Mouse (Mus musculus) granulocyte monocyte progenitor cell, adult 5-6 weeks (primary cell): ENCODE data around the gene Spata13. TPM values are rescaled to one million over a fixed set of nuclear protein-coding genes. Genes with fewer than 3 reads are reported as not detected.

ENCODE experiments used
- ATAC-seq: replicated peaks from 2 replicates; pipeline ENCODE4 v1.8.0; 2016; ENCODE audit warnings: mild to moderate bottlenecking, moderate TSS enrichment, inconsistent platforms; ENCODE audit not compliant: poor library complexity, severe bottlenecking
- total RNA-seq, 2 experiments: library from RNA; stranded (forward) in 1 of 2; stranded (reverse) in 1 of 2; fragments of 200-712, 200-1000 nt in 1 of 2; fragments of >200 nt in 1 of 2; fragmentation: Nextera tagmentation in 1 of 2; gene quantifications; 2 replicates each; pipeline ENCODE4 v1.2.3; 2014 to 2017

Gene Spata13
- total RNA-seq, 2 experiments from 2014 or later, result 24.0 to 39.3 TPM

- ATAC-seq, result no peak
Measured at GRCm38 (mm10) chr14:60670191-60670590, 36.4 kb downstream of the Spata13 start.

- no peak for ATAC-seq
Measured at GRCm38 (mm10) chr14:60671504-60671903, 37.7 kb downstream of the Spata13 start.

- no peak for ATAC-seq
Measured at GRCm38 (mm10) chr14:60675697-60676096, 41.9 kb downstream of the Spata13 start.

DNA sequence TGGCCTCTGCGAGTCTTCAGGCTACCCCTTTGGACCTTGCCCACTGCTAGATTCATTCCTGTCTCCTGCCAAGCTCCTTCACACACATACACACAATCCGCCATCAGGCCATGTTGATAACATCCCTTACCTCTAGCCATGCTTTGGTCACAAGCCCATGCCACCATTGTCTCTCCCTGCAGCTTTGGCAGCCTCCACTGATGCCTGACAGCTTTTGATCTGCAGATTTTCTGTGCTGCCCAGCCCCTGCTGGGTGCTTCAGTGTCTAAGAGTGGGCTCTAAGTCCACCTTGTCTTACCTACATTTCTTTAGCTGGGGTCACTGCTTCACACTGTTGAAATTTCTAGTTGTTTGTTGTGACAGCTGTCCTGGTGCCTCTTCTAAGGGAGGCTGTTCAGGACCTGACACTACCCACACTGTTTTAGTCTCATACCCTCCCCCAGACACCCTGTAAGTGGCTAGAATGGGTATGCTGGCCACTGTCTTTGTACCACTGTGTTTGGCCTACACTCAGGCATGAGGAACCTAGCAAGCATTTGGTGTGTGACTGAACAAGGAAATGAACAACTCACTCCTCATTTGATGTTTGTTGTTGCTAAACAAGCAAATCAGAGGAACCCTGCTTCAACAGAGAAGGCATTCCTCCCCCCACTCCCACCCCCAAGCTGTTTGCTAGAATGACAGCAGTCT, 43.0 kb downstream of the Spata13 start:
- ATAC-seq, result no peak

DNA sequence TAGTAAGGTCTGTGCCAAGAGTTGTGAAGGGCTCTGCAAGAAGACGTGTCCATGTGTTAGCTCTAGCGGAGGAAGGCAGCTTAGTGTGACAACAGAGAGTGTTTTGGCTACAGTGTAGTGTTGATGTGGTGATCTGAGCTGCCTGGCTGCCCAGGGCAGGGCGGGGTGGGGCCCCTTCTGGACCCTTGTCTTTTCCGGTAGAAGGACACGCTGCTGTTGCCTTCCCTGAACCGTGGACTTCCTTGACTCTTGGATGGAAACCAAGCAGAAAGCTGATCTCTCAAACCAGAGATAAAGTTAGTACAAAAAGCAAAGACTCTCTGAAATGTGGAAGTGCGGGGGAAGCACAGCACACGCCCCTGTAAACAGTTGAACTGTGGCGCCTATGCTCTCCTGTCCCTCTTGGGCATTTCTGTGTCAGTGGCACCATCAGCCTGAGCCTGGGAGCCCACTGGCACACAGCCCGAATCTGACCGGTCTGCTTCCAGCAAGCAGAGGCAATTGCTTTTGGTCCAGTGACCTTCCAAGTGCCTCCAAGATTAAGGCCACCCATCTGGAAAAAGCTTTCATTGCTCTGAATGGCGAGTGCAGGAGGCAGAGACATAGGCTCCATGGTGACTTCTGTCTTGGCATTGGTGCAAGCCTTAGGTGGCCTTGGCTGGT, 48.7 kb downstream of the Spata13 start:
- ATAC-seq, result no peak

- no peak for ATAC-seq
Measured at GRCm38 (mm10) chr14:60683989-60684388, 50.2 kb downstream of the Spata13 start.

DNA sequence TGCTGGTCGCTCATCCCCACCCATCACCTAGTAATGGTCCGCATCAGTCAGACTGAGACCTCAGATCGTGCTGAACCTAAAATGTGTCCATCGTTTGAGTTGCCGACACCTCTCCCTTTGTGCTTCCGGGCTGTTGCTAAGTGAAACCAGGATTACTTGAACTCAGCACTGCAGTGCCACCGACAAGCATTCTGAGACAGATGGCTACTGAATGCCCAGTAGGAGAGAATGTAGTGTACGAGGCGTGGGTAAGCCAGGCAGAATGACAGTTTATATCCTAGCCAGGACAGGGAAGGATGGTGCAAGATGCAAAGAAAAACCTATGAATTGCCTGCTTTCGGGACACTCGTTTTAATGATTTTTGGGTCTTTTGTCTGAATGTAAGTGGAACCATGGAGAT, 52.9 kb downstream of the Spata13 start:
- no peak for ATAC-seq

DNA sequence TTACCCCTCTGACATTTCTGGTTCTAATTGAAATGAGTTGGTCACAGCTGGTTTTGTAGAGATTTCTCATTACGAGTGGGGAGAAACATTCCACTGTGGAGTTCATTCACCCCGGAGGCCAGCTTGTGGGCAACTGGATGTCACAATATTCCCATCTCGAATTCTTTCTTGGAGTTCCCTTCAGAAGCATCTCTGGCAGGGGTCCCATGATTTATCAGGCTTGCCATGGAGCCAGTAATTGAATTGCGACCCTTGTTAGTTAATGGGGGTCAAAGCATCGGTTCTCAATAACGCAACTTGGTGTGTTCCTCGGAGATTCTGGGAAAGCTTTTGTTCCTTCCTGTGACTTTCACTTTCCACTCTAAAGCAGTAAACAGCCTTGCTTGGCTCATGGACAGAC, 53.4 kb downstream of the Spata13 start:
- no peak for ATAC-seq

DNA sequence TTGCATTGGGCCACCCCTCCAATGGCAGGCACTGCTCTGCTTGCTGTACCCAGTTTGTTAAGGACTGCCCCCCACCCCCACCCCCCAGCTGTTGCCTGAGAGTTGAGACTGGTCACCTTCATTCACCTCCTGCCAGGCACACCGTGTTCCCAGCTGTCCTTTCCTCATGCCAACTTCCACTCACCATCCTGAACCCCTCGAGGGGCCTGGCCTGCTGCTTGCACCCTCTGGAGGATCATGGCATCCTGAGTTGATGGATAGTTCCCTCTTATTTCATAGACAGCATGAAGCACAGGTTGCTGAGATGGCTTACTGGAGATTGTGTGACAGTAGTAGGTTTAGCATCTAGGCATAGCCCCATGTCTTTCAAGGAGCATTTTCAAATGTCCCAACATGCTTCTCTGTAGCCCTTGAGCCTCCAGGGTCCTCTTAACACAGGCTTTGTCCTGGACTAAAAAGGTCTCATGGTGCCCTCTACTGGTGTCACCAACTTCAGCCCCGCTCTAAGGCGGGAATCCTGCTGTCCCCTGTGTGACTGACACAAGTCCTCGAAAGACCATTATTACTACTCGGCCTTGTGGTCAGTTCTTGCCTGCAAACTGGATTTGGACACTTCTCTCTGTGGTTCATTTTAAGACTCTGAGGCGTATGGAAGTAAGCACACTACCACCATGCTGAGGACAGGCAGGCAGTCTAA, 54.9 kb downstream of the Spata13 start:
- ATAC-seq, result peak; percentile 80

DNA sequence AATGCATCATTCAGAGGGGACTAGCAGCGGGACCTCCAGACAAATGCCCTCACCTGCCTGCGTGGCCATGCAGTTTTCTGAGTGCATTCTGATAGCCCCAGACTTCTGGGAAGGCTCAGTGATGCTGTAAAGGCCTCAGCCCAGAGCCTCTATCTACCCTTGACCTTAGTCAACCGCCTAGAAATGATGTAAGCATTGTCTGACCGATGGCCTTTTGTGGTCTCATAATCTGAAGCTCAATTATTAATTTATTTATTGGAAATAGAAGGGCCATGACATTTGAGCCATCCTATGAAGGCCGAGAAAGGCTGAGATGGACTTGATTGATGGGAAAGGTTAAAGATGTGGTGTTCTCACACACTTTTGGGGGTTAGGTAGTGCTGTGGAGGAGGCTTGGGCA, 56.0 kb downstream of the Spata13 start:
- ATAC-seq, result no peak

GRCm38 (mm10) chr14:60690631-60691030, 56.8 kb downstream of the Spata13 start:
- ATAC-seq, result no peak

GRCm38 (mm10) chr14:60693122-60693536, 59.3 kb downstream of the Spata13 start:
- ATAC-seq, result no peak

- no peak for ATAC-seq
Measured at GRCm38 (mm10) chr14:60693666-60694065, 59.9 kb downstream of the Spata13 start.

GRCm38 (mm10) chr14:60694215-60694997, 60.6 kb downstream of the Spata13 start:
- peak; percentile 61; the same call in 1 of the 2 replicates for ATAC-seq

DNA sequence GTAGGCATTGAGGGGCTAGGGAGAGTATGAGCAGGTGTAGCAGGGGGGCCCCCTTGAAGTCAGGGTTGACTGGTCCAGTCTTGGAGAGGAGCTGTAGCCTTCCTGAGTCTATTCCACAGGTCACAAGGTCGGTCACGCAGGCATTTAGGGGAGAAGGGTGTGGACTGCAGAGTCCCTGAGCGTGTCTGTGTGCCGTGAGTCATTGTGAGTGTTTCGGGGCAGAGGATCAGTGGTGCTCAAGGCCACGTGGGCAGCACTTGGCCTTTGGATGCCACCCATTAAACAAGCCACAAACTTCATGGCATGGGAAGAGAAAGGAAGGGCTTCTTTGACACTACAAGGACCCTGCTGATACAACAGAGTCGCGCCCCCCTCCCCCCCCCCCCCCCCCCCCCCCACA, 63.5 kb downstream of the Spata13 start:
- no peak for ATAC-seq

DNA sequence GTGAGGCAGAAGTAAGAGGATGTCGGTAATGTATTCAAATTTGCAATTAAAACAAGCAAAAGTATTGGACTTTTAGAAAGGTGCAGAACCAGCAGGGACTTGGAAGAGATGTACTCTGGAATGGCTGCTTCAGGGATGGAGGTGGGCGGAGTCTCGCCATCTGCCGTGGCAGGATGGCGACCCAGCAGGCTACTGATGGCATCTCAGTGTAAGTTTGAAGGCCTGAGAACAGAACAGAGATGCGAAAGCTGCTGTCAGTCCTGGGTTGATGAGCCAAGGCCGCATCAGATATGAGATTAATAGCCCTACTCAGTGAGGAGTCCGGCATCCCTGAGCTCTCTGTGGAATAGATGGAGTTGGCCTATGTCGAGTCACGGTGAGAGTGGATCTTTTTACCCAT, 65.2 kb downstream of the Spata13 start:
- ATAC-seq, result no peak

DNA sequence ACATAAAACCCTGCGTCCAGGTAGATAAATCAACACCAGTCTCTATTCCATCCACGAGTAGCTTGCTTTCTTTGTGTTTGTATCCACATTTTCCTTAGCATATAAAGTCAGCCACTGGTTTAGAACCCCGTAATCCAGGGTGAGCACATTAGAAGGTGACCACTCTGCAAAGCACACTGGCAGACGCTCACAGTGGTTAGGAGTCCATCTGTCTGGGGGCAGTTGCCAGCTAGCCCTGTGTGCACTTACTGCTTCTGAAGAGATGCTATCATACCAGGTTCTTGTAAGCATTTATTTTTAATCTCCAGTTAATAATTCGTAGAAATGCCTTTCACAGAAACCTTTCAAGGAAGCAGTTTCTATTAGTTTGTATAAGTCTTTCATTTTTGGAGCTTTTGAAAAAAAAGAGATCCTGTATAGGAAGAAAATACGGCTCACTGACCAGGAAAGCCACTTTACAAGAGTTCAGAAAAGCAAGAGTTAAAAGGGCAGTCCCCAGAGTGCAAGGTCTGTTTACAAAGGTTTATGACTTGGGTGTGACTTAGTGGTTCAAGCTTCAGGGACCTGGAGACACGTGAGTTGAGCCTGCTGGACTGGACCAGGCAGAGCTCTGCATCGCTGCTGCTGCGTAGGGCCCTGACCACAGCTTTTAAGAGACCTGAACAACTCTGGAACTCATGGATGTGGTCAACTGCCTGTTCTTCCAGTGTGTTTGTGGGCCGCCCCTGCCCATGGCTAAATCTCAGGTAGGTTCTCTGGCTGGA, 68.8 kb downstream of the Spata13 start:
- ATAC-seq, result no peak

- no peak for ATAC-seq
Measured at GRCm38 (mm10) chr14:60704510-60704909, 70.7 kb downstream of the Spata13 start.

- ATAC-seq, result no peak
Measured at GRCm38 (mm10) chr14:60704961-60705360, 71.2 kb downstream of the Spata13 start.

- ATAC-seq, result peak; percentile 65
Measured at GRCm38 (mm10) chr14:60709192-60709591, 75.4 kb downstream of the Spata13 start.
